Mouse (Mus musculus): ENCODE results near the gene Rnd2.
"Not testable (repeated sequence)": the region's sequence is repeated elsewhere in the genome, so short reads cannot be mapped to it uniquely, and the experiment has no call there.

The Rnd2 gene

DNA sequence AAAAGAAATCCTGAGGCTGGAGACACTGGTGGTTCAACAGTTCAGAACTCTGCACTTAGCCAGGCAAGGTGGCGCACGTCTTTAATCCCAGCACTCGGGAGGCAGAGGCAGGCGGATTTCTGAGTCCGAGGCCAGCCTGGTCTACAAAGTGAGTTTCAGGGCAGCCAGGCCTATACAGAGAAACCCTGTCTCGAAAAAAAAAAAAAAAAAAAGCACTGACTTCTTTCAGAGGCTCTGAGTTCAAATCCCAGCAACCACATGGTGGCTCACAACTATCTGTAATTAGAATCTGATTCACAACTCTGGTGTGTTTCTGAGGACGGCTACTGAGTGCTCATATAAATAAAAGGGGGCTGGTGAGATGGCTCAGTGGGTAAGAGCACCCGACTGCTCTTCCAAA lies 17.9 kb upstream of the Rnd2 start:
- DNase-seq (ENCODE audit: low spot score) = not testable (repeated sequence)

- no peak for DNase-seq (ENCODE audit: low spot score)
Measured at GRCm38 (mm10) chr11:101447786-101448185, 17.0 kb upstream of the Rnd2 start.

DNA sequence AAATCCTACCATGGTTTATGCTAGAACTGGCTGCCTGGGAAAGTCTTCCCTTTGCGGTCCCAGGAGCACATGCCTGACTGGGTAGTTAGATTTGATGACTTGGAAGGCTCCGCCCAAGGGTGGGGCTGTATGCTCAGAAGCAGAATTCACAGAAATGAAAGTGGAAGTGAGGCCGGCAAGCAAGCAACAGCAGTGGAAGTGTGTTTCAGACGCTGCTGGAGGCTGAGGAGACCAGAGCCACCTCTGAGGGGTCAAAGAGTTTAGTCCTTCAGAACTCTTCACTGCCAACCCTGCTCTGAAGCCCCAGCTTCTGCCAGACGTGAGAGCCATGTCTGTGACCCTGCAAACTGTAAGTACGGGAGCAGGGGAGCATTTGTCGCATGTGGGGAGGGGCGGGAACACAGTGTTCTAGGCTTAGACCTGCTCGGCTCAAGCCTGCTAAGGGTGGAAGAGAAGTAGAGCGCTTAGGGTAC lies 16.5 kb upstream of the Rnd2 start, which contains the start of gene Ifi35:
Ifi35 (plus strand) TSS at position 134 of the 473 bp plus-strand sequence.
- peak; percentile 90 for DNase-seq (ENCODE audit: low spot score)

- no peak for DNase-seq (ENCODE audit: low spot score)
Measured at GRCm38 (mm10) chr11:101448899-101449298, 15.9 kb upstream of the Rnd2 start.

- not testable (repeated sequence) for DNase-seq (ENCODE audit: low spot score)
Measured at GRCm38 (mm10) chr11:101449596-101449995, 15.2 kb upstream of the Rnd2 start.

DNA sequence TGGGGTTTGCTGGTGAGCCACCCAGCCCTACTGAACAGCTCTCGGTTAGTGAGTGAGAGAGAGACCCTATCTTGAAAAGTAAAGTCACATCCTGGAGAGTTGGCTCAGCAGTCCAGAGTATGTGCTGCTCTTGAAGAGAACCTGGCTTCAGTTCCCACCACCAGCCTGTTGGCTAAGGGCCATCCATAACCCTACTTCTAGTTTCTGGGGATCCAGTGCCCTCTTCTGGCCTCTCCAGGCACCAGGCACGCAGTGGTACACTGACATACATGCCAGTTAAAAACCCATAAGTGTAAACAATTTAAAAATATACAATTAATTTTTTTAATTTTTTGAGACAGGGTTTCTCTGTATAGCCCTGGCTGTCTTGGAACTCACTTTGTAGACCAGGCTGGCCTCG lies 14.4 kb upstream of the Rnd2 start:
- no peak for DNase-seq (ENCODE audit: low spot score)

DNA sequence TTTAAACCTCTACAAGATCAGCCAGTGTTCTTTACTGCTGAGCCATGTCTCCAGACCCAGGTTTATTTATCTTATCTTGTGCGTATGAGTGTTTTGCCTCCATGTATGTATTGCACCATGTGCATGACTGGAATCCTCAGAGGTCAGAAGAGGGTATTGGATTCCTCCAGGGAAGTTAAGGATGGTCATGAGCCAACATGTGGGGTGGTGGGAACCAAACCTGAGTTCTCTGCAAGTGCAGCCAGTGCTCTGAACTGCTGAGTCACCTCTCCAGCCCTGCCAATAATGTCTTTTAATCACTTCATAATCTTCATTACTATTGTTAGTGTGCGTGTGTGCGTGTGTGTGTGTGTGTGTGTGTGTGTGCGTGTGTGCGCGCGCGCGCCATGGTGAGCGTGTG lies 13.3 kb upstream of the Rnd2 start:
- no peak for DNase-seq (ENCODE audit: low spot score)

GRCm38 (mm10) chr11:101452093-101452774 lies 12.6 kb upstream of the Rnd2 start:
- DNase-seq (ENCODE audit: low spot score) = no peak

DNA sequence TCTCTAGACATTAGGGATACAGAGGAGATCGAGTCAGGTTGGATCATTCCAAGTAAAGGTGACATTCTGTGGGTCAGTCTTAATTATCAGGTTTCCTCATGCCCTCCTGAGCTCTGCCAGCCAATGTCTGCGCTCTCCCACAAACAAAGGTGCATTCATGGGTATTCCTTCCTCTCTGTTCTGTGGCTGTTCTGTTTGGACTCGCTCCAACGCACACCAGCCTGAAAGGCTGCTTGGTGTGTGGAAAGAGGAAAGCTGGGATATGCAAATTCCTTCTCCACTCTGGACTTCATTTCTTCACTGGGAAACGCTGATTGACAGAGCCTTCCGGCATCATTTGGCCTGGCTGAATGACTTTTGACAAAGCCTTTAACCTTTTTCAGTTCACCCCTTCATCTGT lies 10.1 kb upstream of the Rnd2 start:
- DNase-seq (ENCODE audit: low spot score) = no peak

DNA sequence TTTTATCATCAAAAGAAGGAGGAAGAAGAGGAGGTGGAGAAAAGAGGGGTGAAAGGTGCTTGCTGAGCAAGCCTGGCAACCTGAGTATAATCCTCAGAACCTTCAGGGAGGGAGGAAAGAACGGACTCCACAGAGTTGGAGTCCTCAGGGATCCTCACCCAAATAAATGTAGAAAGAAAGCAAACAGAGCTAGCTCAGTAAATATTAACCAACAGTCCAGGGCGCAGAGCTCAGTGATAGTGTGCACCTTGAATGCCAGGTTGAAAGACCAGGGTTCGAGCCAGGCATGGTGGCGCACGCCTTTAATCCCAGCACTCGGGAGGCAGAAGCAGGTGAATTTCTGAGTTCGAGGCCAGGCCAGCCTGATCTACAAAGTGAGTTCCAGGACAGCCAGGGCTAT lies 9.2 kb upstream of the Rnd2 start:
- DNase-seq (ENCODE audit: low spot score) = no peak

- DNase-seq (ENCODE audit: low spot score) = no peak
Measured at GRCm38 (mm10) chr11:101457631-101458030, 7.2 kb upstream of the Rnd2 start.

GRCm38 (mm10) chr11:101458217-101458616 lies 6.6 kb upstream of the Rnd2 start:
- DNase-seq (ENCODE audit: low spot score) = no peak

DNA sequence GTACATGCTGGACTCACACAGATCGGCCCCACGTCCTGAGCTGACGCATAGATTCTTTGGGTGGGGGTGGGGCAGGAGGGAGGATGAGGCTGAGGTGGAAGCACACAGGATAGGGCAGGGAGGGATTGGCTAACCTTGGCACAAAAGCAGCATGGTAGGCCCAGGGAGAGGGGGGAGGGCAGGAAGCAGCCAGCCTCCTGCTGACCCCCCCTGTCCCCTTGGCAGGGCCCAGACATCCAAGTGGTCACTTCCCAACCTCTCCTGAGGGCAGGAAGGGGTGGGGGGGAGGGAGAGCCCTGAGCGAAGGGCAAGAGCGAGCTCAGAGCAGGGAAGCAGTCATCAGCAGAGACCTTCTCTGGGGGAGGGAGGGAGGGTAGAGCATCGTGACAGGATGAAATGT lies 5.1 kb upstream of the Rnd2 start:
- no peak for DNase-seq (ENCODE audit: low spot score)

GRCm38 (mm10) chr11:101460321-101460720 lies 4.5 kb upstream of the Rnd2 start:
- DNase-seq (ENCODE audit: low spot score) = no peak

DNA sequence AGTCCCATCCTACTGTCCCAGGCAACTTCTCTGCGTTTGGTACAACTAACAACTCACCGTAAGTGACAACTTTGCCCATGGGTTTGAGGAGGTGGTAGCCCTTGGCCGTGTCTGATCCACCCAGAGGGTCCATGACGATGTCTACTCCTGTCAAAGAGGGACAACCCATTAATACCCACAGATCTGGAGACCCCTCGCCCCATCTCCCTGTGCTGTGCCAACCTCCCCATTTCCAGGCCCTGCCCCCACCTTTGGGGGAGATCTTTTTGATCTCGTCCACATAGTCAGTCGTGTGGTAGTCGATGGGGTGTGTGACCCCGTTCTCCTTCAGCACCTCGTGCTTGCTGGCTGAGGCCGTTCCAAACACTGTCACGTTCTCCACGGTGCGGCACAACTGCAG lies 2.7 kb upstream of the Rnd2 start:
- no peak for DNase-seq (ENCODE audit: low spot score)

DNA sequence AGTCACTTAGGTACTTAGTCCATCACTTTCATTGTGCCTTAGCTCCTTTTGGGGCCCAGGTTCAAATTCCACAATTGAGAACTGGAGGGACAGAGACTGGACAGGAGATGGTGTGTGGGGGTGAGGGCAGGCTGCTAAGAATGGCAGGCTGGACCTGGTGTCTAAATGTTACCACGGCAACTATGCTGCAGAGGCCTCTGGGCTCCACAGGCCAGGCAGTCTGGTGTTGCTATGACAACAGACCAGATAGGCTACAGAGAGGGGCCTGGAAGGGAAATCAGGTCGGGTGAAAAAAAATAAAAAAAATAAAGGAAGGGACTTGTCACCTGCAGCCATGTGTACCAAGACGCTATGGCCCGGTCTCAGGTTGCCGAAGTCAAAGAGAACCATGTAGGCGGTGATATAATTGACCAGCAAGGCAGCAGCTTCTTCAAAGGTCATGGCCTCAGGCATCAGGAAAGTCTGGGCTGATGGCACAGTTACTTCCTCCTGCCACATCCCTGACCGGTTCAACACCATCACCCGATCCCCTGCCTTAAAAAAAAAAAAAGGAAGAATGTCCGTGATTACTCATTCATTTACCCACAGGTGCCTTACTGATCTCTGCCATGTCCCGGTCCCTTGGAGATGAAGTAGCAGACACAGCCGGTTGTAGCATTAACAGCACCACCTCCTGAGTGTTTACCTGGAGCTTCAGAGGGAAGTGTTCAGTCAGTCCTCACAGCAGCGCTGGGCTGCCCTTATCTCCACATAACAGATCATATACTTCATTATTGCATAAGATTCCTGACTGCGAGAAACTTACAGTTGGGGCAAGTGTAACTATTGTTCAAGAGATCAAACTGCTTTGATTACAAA lies 2.0 kb upstream of the Rnd2 start:
- peak; percentile 83 for DNase-seq (ENCODE audit: low spot score)

DNA sequence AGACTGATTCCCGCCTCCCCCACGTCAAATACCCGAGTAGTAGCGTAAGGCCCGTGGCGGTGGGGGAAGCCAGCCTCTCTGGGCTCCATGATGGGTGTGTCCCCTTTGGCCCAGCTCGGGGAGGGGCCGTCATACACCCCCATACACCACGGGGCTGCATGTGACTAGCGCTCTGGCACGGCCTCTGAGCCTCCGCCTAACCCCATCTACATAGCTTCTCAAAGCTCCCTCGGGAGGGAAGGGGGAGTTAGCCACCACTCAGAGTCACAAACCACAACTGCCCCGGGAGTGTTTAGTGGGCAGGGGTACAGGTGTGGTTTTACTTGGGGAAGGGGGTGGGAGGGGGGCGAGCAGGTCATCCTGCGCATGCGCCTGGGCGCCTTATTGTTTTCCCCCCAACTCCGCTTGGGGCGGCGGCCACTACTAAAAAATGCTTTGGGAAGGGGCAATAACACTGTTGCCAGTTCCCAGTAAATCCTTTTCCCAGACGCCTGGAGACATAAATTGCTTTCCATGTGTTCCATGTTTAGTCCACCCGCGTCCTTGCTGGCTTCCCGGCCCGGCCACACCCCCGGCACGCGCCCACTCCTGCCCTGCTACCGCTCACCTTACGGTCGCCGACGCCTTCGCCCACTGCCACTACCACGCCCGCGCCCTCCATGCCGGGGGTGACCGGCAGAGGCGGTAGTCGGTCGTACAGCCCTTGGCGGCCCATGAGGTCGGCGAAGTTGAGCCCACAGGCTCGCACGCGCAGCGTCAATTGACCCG lies 486 bp downstream of the Rnd2 start:
- peak; percentile 79 for DNase-seq (ENCODE audit: low spot score)

- peak; percentile 78 for DNase-seq (ENCODE audit: low spot score)
Measured at GRCm38 (mm10) chr11:101465869-101466551, 1.2 kb downstream of the Rnd2 start, which contains the start of gene Vat1. Vat1 (minus strand) TSS chr11:101466230.

- not testable (repeated sequence) for DNase-seq (ENCODE audit: low spot score)
Measured at GRCm38 (mm10) chr11:101466552-101466950, 1.8 kb downstream of the Rnd2 start.

GRCm38 (mm10) chr11:101467477-101468262 lies 2.9 kb downstream of the Rnd2 start:
- peak; percentile 84 for DNase-seq (ENCODE audit: low spot score)

GRCm38 (mm10) chr11:101468263-101468688 lies 3.5 kb downstream of the Rnd2 start:
- DNase-seq (ENCODE audit: low spot score) = no peak
